Mouse (Mus musculus) adrenal gland, postnatal 25 days (tissue): ENCODE measurements around the gene Polr1c. TPM values are rescaled to one million over a fixed set of nuclear protein-coding genes. Genes with fewer than 3 reads are reported as not detected.

Experiments used
- DNase-seq: peaks from one replicate; pipeline ENCODE4 v3.0.0; 2021; ENCODE audit warnings: mixed read lengths
- microRNA-seq, 2 experiments: library from miRNA; unstranded; fragments of <30 nt; microRNA quantifications; one replicate each; pipeline ENCODE4 v1.2.0; 2021
- total RNA-seq: library from RNA; stranded (reverse); gene quantifications from 2 replicates; pipeline ENCODE4 v1.2.3, GENCODE M21; 2021

Gene Polr1c
- total RNA-seq, 1 experiment from 2014 or later: 123 TPM

DNA sequence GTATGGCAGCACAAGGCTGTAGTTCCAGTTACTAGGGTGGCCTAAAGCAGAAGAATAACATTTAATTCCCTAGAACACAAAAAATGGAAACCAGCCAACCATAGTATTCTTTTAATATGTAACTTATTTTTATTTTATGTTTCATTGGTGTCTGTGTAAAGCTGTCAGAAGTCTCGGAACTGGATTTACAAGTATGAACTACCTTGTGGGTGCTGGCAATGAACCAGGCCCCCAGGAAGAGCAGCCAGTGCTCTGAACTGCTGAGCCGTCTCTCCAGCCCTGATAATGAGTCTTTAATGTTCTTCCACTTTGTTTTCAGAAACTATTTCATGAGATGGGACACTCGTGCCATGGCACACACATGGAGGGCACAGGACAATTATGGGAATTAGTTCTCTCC, 37.3 kb downstream of the Polr1c start:
- no peak for DNase-seq

GRCm38 (mm10) chr17:46206676-46207075, 41.2 kb downstream of the Polr1c start:
- no peak for DNase-seq

- peak; percentile 24 for DNase-seq
Observed at GRCm38 (mm10) chr17:46203078-46203477, 44.8 kb downstream of the Polr1c start.

DNA sequence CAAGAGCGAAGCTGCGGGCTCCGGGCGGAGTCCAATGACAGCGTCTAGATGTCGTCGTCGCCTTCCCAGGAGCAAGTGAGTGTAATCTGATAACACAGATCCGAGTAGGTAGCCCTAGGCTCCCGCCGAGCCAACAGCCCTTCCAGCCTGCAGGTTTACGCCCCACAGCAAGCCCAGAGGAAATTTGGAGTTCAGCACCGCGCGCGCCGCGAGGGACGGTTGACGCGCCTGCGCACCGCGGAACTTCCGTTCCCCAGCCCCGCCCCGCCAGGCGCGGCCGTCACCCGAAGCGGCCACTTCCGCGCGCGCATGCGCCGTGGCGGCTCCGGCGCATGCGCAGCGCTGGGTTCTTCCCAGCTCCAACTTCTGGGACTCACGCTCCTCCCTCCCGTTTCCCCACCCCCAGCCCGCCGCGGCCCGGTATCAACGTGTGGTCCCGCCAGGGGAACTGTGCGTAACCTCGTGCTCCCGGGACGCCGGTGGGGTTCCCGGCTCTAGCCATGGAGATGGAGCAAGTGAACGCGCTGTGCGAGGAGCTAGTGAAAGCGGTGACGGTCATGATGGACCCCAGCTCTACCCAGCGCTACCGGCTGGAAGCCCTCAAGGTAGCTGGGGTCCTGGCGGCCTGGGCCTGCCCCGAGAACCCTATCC, 45.3 kb downstream of the Polr1c start, which contains the start of the genes Polh and Xpo5:
Polh (minus strand) TSS at position 225 of the 651 bp plus-strand sequence.
Xpo5 (plus strand) TSS at position 362 of the 651 bp plus-strand sequence.
- peak; percentile 93 for DNase-seq

DNA sequence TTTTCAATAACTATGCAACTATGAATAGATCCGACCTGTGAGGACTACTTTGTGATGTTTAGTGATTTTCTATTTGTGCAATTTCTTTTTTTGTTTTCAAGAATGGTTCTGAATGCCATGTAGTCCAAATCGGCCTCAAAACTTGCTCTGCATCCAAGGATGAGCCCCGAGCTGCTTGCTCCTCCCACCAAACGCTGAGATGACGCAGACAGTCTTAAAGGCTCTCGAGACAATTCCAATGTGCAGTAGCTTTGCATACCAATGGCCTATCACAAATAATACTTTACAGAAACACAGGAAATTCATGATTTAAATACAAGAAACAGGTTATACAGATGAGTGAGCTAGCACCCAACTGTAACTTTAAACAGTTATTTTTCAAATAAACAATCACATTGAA, 46.7 kb downstream of the Polr1c start:
- DNase-seq: peak; percentile 27

Small RNA genes lying within 50 kb of the gene (microRNA-seq; reads per million reads assigned to microRNA genes)
- gene Mir693: 0.34 to 0.71 reads per million in 2 experiments

Other genes with a start within 250 kb of the Polr1c start
- 429 and 459 TPM in 2 replicates for gene Vegfa, start 215.7 kb downstream of the Polr1c start, total RNA-seq
- gene Mrps18a, start 137.1 kb downstream of the Polr1c start, total RNA-seq: 107 and 108 TPM in 2 replicates
- 4.4 and 7.6 TPM in 2 replicates for gene Rsph9, start 103.8 kb downstream of the Polr1c start, total RNA-seq
- gene Mad2l1bp, start 94.5 kb downstream of the Polr1c start, total RNA-seq: 18.3 and 20.6 TPM in 2 replicates
- 101 and 112 TPM in 2 replicates for gene Gtpbp2, start 87.0 kb downstream of the Polr1c start, total RNA-seq
- gene Polh, start 45.4 kb downstream of the Polr1c start, total RNA-seq: 43.2 and 44.9 TPM in 2 replicates
- gene Xpo5, start 45.3 kb downstream of the Polr1c start, total RNA-seq: 83.4 and 92.1 TPM in 2 replicates
- 169 and 208 TPM in 2 replicates for gene Yipf3, start within 50 bp of the Polr1c start, total RNA-seq
- 5.3 and 6.6 TPM in 2 replicates for gene Lrrc73, start 5.5 kb upstream of the Polr1c start, total RNA-seq
- gene Tjap1, start 35.0 kb upstream of the Polr1c start, total RNA-seq: 66.6 and 69.7 TPM in 2 replicates
- gene Dlk2, start 49.4 kb upstream of the Polr1c start, total RNA-seq: 1.00 TPM in 1 of 2 replicates, not detected in the other
- 12.8 and 14.5 TPM in 2 replicates for gene Abcc10, start 80.3 kb upstream of the Polr1c start, total RNA-seq
- gene Zfp318, start 135.7 kb upstream of the Polr1c start, total RNA-seq: 34.7 and 38.3 TPM in 2 replicates
- 0.61 and 1.4 TPM in 2 replicates for gene Crip3, start 180.9 kb upstream of the Polr1c start, total RNA-seq
- not detected in 2 replicates for gene Slc22a7, start 190.4 kb upstream of the Polr1c start, total RNA-seq
- gene Ttbk1, start 239.6 kb upstream of the Polr1c start, total RNA-seq: 0.52 and 0.55 TPM in 2 replicates
- gene Dnph1, start 248.7 kb upstream of the Polr1c start, total RNA-seq: 5.3 and 8.4 TPM in 2 replicates